Mouse (Mus musculus): Measurements from ENCODE around the gene Hdac4.

Gene Hdac4

GRCm38 (mm10) chr1:92099964-92100363, 95.5 kb downstream of the Hdac4 start:
- no peak for DNase-seq (ENCODE audit: low read depth)

GRCm38 (mm10) chr1:92099502-92099901, 96.0 kb downstream of the Hdac4 start:
- DNase-seq (ENCODE audit: low read depth): peak; percentile 24

- DNase-seq (ENCODE audit: low read depth): no peak
Observed at GRCm38 (mm10) chr1:92098456-92098855, 97.0 kb downstream of the Hdac4 start.

- peak; percentile 34 for DNase-seq (ENCODE audit: low read depth)
Observed at GRCm38 (mm10) chr1:92096991-92097525, 98.4 kb downstream of the Hdac4 start.

- DNase-seq (ENCODE audit: low read depth): no peak
Observed at GRCm38 (mm10) chr1:92092286-92092685, 103.2 kb downstream of the Hdac4 start.

GRCm38 (mm10) chr1:92087821-92088220, 107.7 kb downstream of the Hdac4 start:
- DNase-seq (ENCODE audit: low read depth): no peak

- no peak for DNase-seq (ENCODE audit: low read depth)
Observed at GRCm38 (mm10) chr1:92087343-92087742, 108.2 kb downstream of the Hdac4 start.

GRCm38 (mm10) chr1:92086841-92087240, 108.7 kb downstream of the Hdac4 start:
- DNase-seq (ENCODE audit: low read depth): peak; percentile 82

- peak; percentile 31 for DNase-seq (ENCODE audit: low read depth)
Observed at GRCm38 (mm10) chr1:92086277-92086813, 109.2 kb downstream of the Hdac4 start.

GRCm38 (mm10) chr1:92084738-92085137, 110.8 kb downstream of the Hdac4 start:
- no peak for DNase-seq (ENCODE audit: low read depth)

GRCm38 (mm10) chr1:92084004-92084403, 111.5 kb downstream of the Hdac4 start:
- DNase-seq (ENCODE audit: low read depth): no peak

- DNase-seq (ENCODE audit: low read depth): no peak
Observed at GRCm38 (mm10) chr1:92082837-92083541, 112.5 kb downstream of the Hdac4 start.

GRCm38 (mm10) chr1:92082156-92082836, 113.2 kb downstream of the Hdac4 start:
- no peak for DNase-seq (ENCODE audit: low read depth)

GRCm38 (mm10) chr1:92079982-92080537, 115.4 kb downstream of the Hdac4 start:
- DNase-seq (ENCODE audit: low read depth): peak; percentile 70

- peak; percentile 89 for DNase-seq (ENCODE audit: low read depth)
Observed at GRCm38 (mm10) chr1:92075312-92075711, 120.2 kb downstream of the Hdac4 start.

GRCm38 (mm10) chr1:92074655-92075054, 120.8 kb downstream of the Hdac4 start:
- no peak for DNase-seq (ENCODE audit: low read depth)

- no peak for DNase-seq (ENCODE audit: low read depth)
Observed at GRCm38 (mm10) chr1:92069932-92070677, 125.4 kb downstream of the Hdac4 start.

- DNase-seq (ENCODE audit: low read depth): no peak
Observed at GRCm38 (mm10) chr1:92069464-92069863, 126.0 kb downstream of the Hdac4 start.

GRCm38 (mm10) chr1:92064307-92064706, 131.2 kb downstream of the Hdac4 start:
- DNase-seq (ENCODE audit: low read depth): no peak

- no peak for DNase-seq (ENCODE audit: low read depth)
Observed at GRCm38 (mm10) chr1:92063271-92063670, 132.2 kb downstream of the Hdac4 start.

- no peak for DNase-seq (ENCODE audit: low read depth)
Observed at GRCm38 (mm10) chr1:92061198-92062073, 134.1 kb downstream of the Hdac4 start.

Data from NIH3T3 (cell line).